Mouse (Mus musculus) left cerebral cortex, adult 2 months (tissue): Measurements from ENCODE around the gene Styx. TPM values are rescaled to one million over a fixed set of nuclear protein-coding genes. Genes with fewer than 3 reads are reported as not detected.
"Not testable (repeated sequence)": the region's sequence is repeated elsewhere in the genome, so short reads cannot be mapped to it uniquely, and the experiment has no call there.

Experiments used
- DNase-seq, 2 experiments: peaks; one replicate each; pipeline ENCODE4 v3.0.0; 2021 to 2022; ENCODE audit warnings: low spot score in 2 of 2, mixed read lengths in 1 of 2; ENCODE audit errors: extremely low spot score in 1 of 2
- H3K27ac ChIP-seq: fragments of 200-600 bp; 2 replicates; pipeline ENCODE4 v1.8.1; 2022
- H3K4me3 ChIP-seq: fragments of 200-600 bp; 2 replicates; pipeline ENCODE4 v1.8.1; 2022
- CTCF ChIP-seq: fragments of 200-600 bp; IDR thresholded peaks from 2 replicates; pipeline ENCODE4 v1.8.1; 2022; ENCODE audit warnings: antibody characterized with exemption, mild to moderate bottlenecking, moderate library complexity
- intact Hi-C: fragments of 180-260 bp; cut with DNase I; formaldehyde crosslinking; loops from one replicate; pipeline ENCODE4 v1.15.1; 2025
- microRNA-seq, 2 experiments: library from miRNA; unstranded; fragments of <30 nt; microRNA quantifications; one replicate each; pipeline ENCODE4 v1.2.0; 2021
- total RNA-seq, 2 experiments: library from RNA; stranded (reverse); gene quantifications; 2 replicates each; pipeline ENCODE4 v1.2.3; 2021

Styx gene
- total RNA-seq, 2 experiments from 2014 or later: 11.0 to 14.3 TPM

DNA sequence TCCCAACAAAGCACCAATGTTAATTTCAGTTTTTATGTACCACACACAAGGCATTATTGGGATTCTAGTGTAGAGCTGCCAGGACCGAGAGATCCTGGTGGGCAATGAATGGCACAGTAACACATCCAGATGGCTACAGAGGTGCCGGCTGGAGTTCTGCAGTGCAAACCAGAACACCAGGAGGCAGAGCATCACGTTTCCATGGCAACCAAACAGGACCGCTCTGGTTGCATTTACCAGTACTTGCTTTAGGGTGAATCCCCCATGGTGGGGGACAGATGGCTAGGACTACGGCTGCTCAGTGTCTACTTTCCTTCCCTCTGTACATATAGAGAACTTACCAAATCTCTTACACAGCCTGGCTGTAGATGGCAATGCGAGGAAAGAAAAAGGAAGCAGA is 111.5 kb downstream of the Styx start:
- Histone ChIP-seq H3K4me3 (no peak overlapping the region), H3K27ac (no peak overlapping the region)
- TF ChIP-seq CTCF: peak; percentile 8
- DNase-seq: no peak
- intact Hi-C loops: loop anchor here (5.0 kb wide), 2 partner anchors 65 to 140 kb away; no protein-coding TSS in a partner anchor

DNA sequence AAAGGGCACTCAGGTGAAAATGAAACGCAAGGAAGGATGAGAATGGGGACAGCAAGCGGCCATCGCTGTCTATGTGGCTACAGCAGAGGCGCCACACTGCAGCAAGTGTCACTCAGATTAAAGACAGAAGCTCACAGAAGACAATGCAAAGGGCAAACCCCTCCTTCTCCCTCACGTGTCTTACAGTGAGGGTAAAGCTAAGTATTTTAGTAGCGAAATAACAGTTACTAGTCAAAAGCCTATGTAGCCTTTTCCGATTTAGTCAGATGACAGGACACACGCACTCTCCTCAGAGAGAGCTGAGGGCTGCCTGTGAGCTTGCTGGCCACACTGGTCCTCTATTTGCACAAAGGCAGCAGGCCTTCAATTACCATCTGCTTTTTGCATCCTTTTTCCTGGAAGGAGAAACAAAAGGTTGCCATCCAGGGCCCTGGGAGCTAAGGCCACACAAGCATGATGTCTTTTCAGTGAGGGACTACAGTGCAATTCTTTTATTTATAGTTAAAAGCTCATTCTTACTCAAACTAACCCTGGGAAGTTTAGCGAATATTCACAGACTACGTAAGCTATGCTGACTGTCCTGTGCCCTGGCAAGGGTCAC is 112.1 kb downstream of the Styx start:
- no peak for DNase-seq
- no peak for TF ChIP-seq CTCF
- intact Hi-C loops: loop anchor here (5.0 kb wide), 2 partner anchors 64 to 139 kb away; no protein-coding TSS in a partner anchor
- peak overlapping the region; percentile 51 for H3K27ac ChIP-seq
- H3K4me3 ChIP-seq: no peak overlapping the region

DNA sequence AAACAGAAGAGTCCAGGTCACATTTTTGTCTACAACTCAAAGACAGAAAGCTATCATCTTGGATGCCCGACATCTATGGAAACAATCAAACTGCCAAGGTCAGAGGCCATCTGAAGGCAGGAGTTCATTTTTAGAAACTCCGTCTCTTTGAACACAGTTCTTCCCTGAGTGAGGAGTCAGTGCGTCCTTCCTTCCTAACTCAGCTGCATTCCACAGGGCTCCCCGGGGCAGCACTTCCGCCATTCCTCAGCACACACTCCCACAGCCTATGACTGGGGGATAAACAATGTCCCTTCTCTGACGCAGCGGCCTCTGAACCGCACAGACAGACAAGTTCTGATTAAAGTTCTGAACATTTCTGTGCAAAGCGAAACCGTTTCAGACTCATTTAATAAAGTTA is 112.7 kb downstream of the Styx start:
- no peak for DNase-seq
- intact Hi-C loops: loop anchor here (5.0 kb wide), 2 partner anchors 64 to 139 kb away; no protein-coding TSS in a partner anchor
- H3K4me3 ChIP-seq: no peak overlapping the region
- no peak for TF ChIP-seq CTCF
- peak overlapping the region; percentile 51; the same call in 1 of the 2 replicates for H3K27ac ChIP-seq

DNA sequence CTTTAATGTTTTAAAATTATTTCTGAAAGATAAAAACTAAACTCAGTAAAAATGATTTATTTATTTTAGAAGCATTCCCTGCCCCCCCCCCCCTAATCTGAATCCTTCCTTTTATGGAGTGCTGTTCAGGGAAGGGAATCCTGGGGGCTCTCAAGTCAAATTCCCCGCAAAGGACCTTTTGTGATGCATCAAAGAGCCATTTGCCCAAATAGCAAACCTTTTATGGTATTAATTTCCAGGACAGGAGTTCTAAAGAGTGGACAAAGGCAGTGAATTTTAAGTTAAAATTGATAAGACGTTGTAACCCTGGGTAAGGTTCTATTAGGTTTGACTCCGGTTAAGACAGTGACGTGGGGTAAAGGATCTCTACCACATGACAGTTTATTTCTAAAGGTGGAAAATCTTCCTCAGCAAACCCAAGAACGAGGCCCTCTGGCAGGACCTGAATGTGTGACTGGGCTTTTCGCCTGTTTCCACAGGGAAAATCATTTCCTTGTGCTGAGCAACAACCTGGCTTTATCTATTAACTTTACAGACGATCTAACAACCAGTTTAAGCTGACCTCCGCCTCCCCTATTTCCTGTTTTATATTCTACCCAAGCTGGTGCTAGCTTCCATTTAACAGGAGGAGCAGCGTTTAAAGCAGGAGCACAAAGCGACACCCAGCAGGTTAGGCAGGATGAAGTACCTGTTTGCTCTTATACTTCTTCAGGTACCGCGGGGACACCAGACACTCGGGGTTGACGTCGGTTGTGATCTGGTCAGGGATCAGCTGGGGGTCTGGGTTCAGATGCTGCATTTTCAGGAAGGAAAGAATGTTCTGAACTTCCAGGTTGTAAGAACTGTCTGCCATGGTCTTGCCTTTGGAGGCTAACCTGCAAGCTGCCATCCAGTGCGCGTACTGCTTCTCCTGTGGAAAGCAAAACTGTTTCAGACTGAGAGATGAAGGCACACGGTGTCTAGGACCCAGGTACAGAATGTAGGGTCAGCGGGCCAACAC is 113.4 kb downstream of the Styx start:
- Histone ChIP-seq H3K4me3 (no peak overlapping the region), H3K27ac (no peak overlapping the region; the same call in 1 of the 2 replicates)
- no peak for DNase-seq
- no peak for TF ChIP-seq CTCF
- intact Hi-C loops: loop anchor here (5.0 kb wide), 2 partner anchors 63 to 138 kb away; no protein-coding TSS in a partner anchor

DNA sequence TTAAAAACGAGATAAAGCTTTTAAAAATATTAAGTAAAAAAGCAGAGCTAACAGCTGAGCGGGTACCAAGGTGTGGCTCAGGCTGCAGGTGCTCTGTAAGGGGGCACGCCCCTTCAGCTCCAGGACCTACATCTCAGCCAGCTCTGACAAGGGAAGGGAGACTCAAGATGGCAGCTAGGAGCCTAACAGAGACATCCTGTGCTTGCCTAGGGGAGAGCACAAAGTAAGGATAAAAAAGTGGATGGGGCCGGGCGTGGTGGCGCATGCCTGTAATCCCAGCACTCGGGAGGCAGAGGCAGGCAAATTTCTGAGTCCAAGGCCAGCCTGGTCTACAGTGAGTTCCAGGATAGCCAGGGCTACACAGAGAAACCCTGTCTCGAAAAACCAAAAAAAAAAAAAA is 115.5 kb downstream of the Styx start:
- DNase-seq, intact Hi-C loops, H3K27ac ChIP-seq, H3K4me3 ChIP-seq: not testable (repeated sequence)

DNA sequence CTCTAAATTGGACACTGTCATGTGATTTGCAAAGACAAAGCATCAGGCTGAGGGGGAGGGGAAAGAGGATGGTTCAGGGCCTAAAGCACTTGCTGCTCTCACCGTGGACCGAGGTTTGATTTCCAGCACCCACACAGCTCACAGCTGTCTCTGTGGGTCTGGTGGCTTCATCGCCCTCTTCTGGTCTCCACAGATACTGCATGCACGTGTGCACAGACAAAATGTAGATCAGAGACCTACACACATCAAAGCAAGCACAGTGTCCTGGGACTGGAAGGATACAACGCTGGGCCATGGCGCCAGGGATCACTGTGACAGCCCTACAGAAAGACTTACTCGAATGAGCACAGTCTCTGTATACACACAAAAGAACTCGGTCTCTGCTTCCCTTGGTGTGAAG is 118.6 kb downstream of the Styx start:
- Histone ChIP-seq H3K27ac (no peak overlapping the region), H3K4me3 (no peak overlapping the region)
- no peak for DNase-seq
- intact Hi-C loops: no loop called here
- TF ChIP-seq CTCF: peak; percentile 36

Small RNA genes within 50 kb of the gene (microRNA-seq; reads per million reads assigned to microRNA genes)
- 0 reads per million in 2 experiments for gene Gm25353

Other genes with a start within 250 kb of the Styx start
- gene Gpr137c, start 131.4 kb upstream of the Styx start, total RNA-seq: 10 to 100 TPM; 33.8 to 35.3 TPM
- gene Txndc16, start 130.8 kb upstream of the Styx start, total RNA-seq: 10 to 100 TPM; 65.6 to 66.5 TPM
- 10 to 100 TPM; 43.8 to 49.4 TPM for gene Ero1l, start 32.3 kb upstream of the Styx start, total RNA-seq
- gene Psmc6, start 21.3 kb upstream of the Styx start, total RNA-seq: 100 to 1,000 TPM in 1 of 2 experiments, 10 to 100 TPM in 1; 90.1 to 102 TPM
- 10 to 100 TPM; 14.7 to 18.8 TPM for gene Gnpnat1, start 53.8 kb downstream of the Styx start, total RNA-seq
- 100 to 1,000 TPM in 1 of 2 experiments, 10 to 100 TPM in 1; 98.1 to 105 TPM for gene Fermt2, start 179.0 kb downstream of the Styx start, total RNA-seq